Mouse (Mus musculus) heart, embryonic 12.5 days (tissue): Measurements from ENCODE around the gene Pip5kl1. TPM values are rescaled to one million over a fixed set of nuclear protein-coding genes. Genes with fewer than 3 reads are reported as not detected.

Experiments used
- ATAC-seq: fragments of 200-750 bp; cut with Nextera tagmentation; 2 replicates; pipeline ENCODE4 v1.8.0; 2017; ENCODE audit warnings: moderate TSS enrichment, moderate library complexity; ENCODE audit not compliant: insufficient number of reproducible peaks, low FRiP score
- H3K27ac ChIP-seq: fragments of 300-500 bp; sonication (generic); 2 replicates; pipeline ENCODE4 v1.5.1; 2016; ENCODE audit warnings: mild to moderate bottlenecking, moderate library complexity; ENCODE audit not compliant: poor library complexity, severe bottlenecking
- H3K27me3 ChIP-seq: fragments of 300-500 bp; sonication (generic); replicated peaks from 2 replicates; pipeline ENCODE4 v1.6.1; 2016; ENCODE audit warnings: mild to moderate bottlenecking, moderate library complexity
- H3K36me3 ChIP-seq: fragments of 300-500 bp; sonication (generic); 2 replicates; pipeline ENCODE4 v1.6.1; 2016; ENCODE audit warnings: mild to moderate bottlenecking, moderate library complexity
- H3K4me1 ChIP-seq: fragments of 300-500 bp; sonication (generic); replicated peaks from 2 replicates; pipeline ENCODE4 v1.6.1; 2016; ENCODE audit warnings: mild to moderate bottlenecking
- H3K4me2 ChIP-seq: fragments of 300-500 bp; sonication (generic); 2 replicates; pipeline ENCODE4 v1.6.1; 2016; ENCODE audit warnings: mild to moderate bottlenecking, moderate library complexity
- H3K4me3 ChIP-seq: fragments of 300-500 bp; sonication (generic); 2 replicates; pipeline ENCODE4 v1.5.1; 2016; ENCODE audit warnings: mild to moderate bottlenecking
- H3K9ac ChIP-seq: fragments of 300-500 bp; sonication (generic); 2 replicates; pipeline ENCODE4 v1.6.1; 2016; ENCODE audit warnings: mild to moderate bottlenecking, moderate library complexity
- H3K9me3 ChIP-seq: fragments of 300-500 bp; sonication (generic); replicated peaks from 2 replicates; pipeline ENCODE4 v1.6.1; 2016; ENCODE audit warnings: mild to moderate bottlenecking, moderate library complexity
- WGBS: fragments of 180-500 bp; shearing (Covaris S2); methylation state at CpG from one replicate; pipeline ENCODE4 v1.1.7; 2016; 5-methylcytosine and 5-hydroxymethylcytosine counted together
- polyA plus RNA-seq: library from polyadenylated mRNA; unstranded; fragments of >200 nt; fragmentation: Nextera tagmentation; extraction: Ambion mirVana; gene quantifications from 2 replicates; pipeline ENCODE4 v1.2.1, GENCODE M21; 2016

Gene Pip5kl1
- polyA plus RNA-seq, 1 experiment from 2014 or later: 0.23 TPM

- peaks cover 34% of the 10 kb centered on the region for H3K36me3 ChIP-seq
- peak within 1 kb of the TSS; percentile 88 for H3K4me2 ChIP-seq
- 2% methylated on average over 36 of the region's 36 CpGs for WGBS
- peaks cover 3% of the 10 kb centered on the region; the same call in 1 of the 2 replicates for H3K27me3 ChIP-seq
- H3K4me3 ChIP-seq: peak within 1 kb of the TSS; percentile 72
- ATAC-seq: peak; percentile 85
- H3K27ac ChIP-seq: 0 out of 2 replicates have a peak within 1 kb of the TSS, but pooled peaks have one; percentile 34
- H3K4me1 ChIP-seq: peaks cover 22% of the 10 kb centered on the region
- peak within 1 kb of the TSS; percentile 84 for H3K9ac ChIP-seq
- no peaks in the 10 kb centered on the region for H3K9me3 ChIP-seq
Observed at GRCm38 (mm10) chr2:32570698-32571494, 3.7 kb upstream of the Pip5kl1 start, which contains the start of gene Dpm2. Gene Dpm2 (plus strand): TSS chr2:32570858.

- Histone ChIP-seq H3K27ac (no peak overlapping the region), H3K9ac (no peak overlapping the region), H3K4me3 (no peak overlapping the region), H3K9me3 (no peaks in the 10 kb centered on the region), H3K4me1 (peaks cover 22% of the 10 kb centered on the region), H3K27me3 (peaks cover 16% of the 10 kb centered on the region), H3K36me3 (peaks cover 25% of the 10 kb centered on the region), H3K4me2 (0 out of 2 replicates have a peak overlapping the region, but pooled peaks have one; percentile 88)
- 86% methylated on average over 11 of the region's 11 CpGs for WGBS
- ATAC-seq: no peak
Observed at GRCm38 (mm10) chr2:32572196-32572595, 2.4 kb upstream of the Pip5kl1 start.

- Histone ChIP-seq H3K36me3 (peaks cover 11% of the 10 kb centered on the region), H3K27me3 (peaks cover 44% of the 10 kb centered on the region), H3K27ac (no peak overlapping the region), H3K4me1 (peaks cover 22% of the 10 kb centered on the region), H3K9ac (peak overlapping the region; percentile 54), H3K4me2 (peak overlapping the region; percentile 89), H3K4me3 (peak overlapping the region; percentile 45), H3K9me3 (no peaks in the 10 kb centered on the region)
- WGBS: 3% methylated on average over 26 of the region's 26 CpGs
- no peak for ATAC-seq
Observed at GRCm38 (mm10) chr2:32574901-32575585, 446 bp downstream of the Pip5kl1 start.

- Histone ChIP-seq H3K36me3 (peaks cover 11% of the 10 kb centered on the region), H3K27me3 (peaks cover 51% of the 10 kb centered on the region), H3K9ac (peak within 1 kb of the TSS; percentile 54), H3K4me3 (peak within 1 kb of the TSS; percentile 45), H3K4me2 (peak within 1 kb of the TSS; percentile 89), H3K4me1 (peaks cover 22% of the 10 kb centered on the region), H3K27ac (no peak within 1 kb of the TSS), H3K9me3 (no peaks in the 10 kb centered on the region)
- 8% methylated on average over 28 of the region's 28 CpGs for WGBS
- no peak for ATAC-seq
Observed at GRCm38 (mm10) chr2:32575586-32576160, 1.1 kb downstream of the Pip5kl1 start, which contains the start of gene 9430097D07Rik. Gene 9430097D07Rik (minus strand): TSS chr2:32575684.

- Histone ChIP-seq H3K4me1 (peaks cover 17% of the 10 kb centered on the region), H3K4me3 (no peak overlapping the region), H3K4me2 (no peak overlapping the region), H3K27ac (no peak overlapping the region), H3K9me3 (no peaks in the 10 kb centered on the region), H3K36me3 (peaks cover 11% of the 10 kb centered on the region), H3K9ac (no peak overlapping the region), H3K27me3 (peaks cover 53% of the 10 kb centered on the region)
- no peak for ATAC-seq
- WGBS: 85% methylated on average over 9 of the region's 9 CpGs
Observed at GRCm38 (mm10) chr2:32576532-32576931, 1.9 kb downstream of the Pip5kl1 start.

GRCm38 (mm10) chr2:32578146-32579046 lies 3.8 kb downstream of the Pip5kl1 start:
- ATAC-seq: no peak
- 39% methylated on average over 24 of the region's 30 CpGs for WGBS
- Histone ChIP-seq H3K27me3 (peaks cover 53% of the 10 kb centered on the region), H3K9me3 (no peaks in the 10 kb centered on the region), H3K27ac (no peak overlapping the region), H3K4me1 (peaks cover 16% of the 10 kb centered on the region), H3K36me3 (peaks cover 1% of the 10 kb centered on the region; the same call in 1 of the 2 replicates), H3K9ac (no peak overlapping the region; the same call in 1 of the 2 replicates), H3K4me2 (no peak overlapping the region), H3K4me3 (no peak overlapping the region)

- no peaks in the 10 kb centered on the region for H3K9me3 ChIP-seq
- peaks cover 10% of the 10 kb centered on the region; the same call in 1 of the 2 replicates for H3K4me1 ChIP-seq
- no peak overlapping the region for H3K27ac ChIP-seq
- H3K27me3 ChIP-seq: peaks cover 44% of the 10 kb centered on the region
- H3K4me3 ChIP-seq: peak overlapping the region; percentile 27
- no peaks in the 10 kb centered on the region for H3K36me3 ChIP-seq
- 34% methylated on average over 19 of the region's 19 CpGs for WGBS
- ATAC-seq: no peak
- H3K4me2 ChIP-seq: peak overlapping the region; percentile 41
- no peak overlapping the region for H3K9ac ChIP-seq
Observed at GRCm38 (mm10) chr2:32581450-32582095, 7.0 kb downstream of the Pip5kl1 start.

GRCm38 (mm10) chr2:32582830-32583799 lies 8.5 kb downstream of the Pip5kl1 start:
- 13% methylated on average over 37 of the region's 37 CpGs for WGBS
- Histone ChIP-seq H3K36me3 (no peaks in the 10 kb centered on the region), H3K27me3 (peaks cover 28% of the 10 kb centered on the region), H3K4me2 (peak overlapping the region; percentile 69), H3K9ac (peak overlapping the region; percentile 41; the same call in 1 of the 2 replicates), H3K4me1 (peaks cover 21% of the 10 kb centered on the region), H3K4me3 (peak overlapping the region; percentile 30), H3K27ac (no peak overlapping the region), H3K9me3 (no peaks in the 10 kb centered on the region)
- ATAC-seq: peak; percentile 74

GRCm38 (mm10) chr2:32585149-32585714 lies 10.6 kb downstream of the Pip5kl1 start:
- Histone ChIP-seq H3K27ac (no peak overlapping the region), H3K9me3 (no peaks in the 10 kb centered on the region), H3K4me2 (no peak overlapping the region), H3K4me3 (no peak overlapping the region), H3K9ac (no peak overlapping the region), H3K36me3 (peaks cover 6% of the 10 kb centered on the region), H3K27me3 (peaks cover 7% of the 10 kb centered on the region; the same call in 1 of the 2 replicates), H3K4me1 (peaks cover 43% of the 10 kb centered on the region)
- ATAC-seq: no peak
- 76% methylated on average over 7 of the region's 7 CpGs for WGBS
